Mouse (Mus musculus) thymus, postnatal 10 days (tissue): ENCODE results near the gene Ncor1.
"Not testable (repeated sequence)": the region's sequence is repeated elsewhere in the genome, so short reads cannot be mapped to it uniquely, and the experiment has no call there.

ENCODE experiments used
- DNase-seq, 2 experiments: peaks; one replicate each; pipeline ENCODE4 v3.0.0; 2021; ENCODE audit warnings: low spot score in 2 of 2

Gene Ncor1

DNA sequence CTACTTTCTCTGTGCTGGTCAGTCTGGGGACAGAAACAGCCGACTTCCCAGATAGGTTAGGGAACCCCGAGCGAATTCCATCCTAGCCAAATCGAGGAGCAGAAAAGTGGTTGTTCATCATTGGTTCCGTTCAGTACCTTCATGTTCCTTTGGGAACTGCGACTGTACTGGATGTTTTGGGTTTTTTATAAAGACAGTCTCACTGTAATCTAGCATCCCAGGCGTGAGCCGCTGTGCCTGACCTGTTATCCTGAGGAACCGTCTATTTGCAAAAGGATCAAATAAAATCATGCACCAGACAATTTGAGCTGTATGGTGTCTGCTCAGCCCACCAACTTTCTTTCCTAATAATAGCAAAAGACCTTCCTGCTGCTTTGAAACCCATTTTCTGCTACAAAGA, 439 bp upstream of the Ncor1 start:
- DNase-seq: no peak

DNA sequence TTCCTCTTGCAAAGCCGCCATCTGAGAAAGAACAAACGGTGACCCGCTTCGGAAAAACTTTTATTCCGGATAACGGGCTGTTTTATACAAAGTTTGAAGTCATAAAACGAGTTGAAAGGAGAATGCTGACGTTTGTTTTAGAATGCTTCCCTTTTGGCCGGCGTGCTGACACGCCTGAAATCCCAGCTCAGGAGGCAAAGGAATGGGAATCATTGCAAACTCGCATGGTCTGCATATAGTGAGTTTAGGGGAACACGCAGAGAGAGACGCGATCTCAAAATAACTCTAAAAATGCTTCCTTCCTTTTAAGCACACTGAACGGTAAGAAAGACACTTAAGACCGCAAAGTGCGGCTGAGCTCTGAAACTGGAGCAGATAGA, 460 bp downstream of the Ncor1 start:
- DNase-seq: no peak

DNA sequence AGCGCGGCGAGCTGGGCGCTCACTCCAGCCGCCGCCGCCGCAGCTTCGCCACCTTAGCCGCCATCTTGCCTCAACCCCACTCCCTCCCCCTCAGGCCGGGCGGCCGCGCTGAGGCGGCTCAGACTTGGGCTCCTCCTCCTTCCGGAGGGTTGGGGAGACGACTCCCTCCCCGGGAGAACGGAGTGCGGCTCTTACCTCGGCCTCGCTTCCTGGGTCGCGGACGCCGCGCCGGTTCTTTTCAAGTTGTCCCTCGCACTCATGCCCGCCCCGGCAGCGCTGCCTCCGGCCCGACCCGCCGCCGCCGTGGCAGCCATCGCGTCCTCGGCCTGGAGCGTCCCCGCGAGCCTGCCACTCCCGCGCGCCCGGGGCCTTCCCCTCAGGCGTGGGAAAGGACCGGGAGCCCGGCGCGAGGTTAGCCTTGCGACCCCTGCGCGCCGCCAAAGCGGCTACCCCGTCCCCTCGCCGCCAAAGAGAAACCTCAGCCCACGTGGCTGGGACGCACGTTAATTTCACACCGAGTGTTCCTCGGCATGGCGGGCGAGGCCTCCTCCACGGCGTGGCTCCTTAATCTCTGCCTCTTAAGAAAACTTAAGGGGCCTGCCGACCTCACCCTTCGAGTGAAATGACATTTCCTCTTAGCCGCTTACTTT, 975 bp downstream of the Ncor1 start:
- peak; percentile 91 for DNase-seq

DNA sequence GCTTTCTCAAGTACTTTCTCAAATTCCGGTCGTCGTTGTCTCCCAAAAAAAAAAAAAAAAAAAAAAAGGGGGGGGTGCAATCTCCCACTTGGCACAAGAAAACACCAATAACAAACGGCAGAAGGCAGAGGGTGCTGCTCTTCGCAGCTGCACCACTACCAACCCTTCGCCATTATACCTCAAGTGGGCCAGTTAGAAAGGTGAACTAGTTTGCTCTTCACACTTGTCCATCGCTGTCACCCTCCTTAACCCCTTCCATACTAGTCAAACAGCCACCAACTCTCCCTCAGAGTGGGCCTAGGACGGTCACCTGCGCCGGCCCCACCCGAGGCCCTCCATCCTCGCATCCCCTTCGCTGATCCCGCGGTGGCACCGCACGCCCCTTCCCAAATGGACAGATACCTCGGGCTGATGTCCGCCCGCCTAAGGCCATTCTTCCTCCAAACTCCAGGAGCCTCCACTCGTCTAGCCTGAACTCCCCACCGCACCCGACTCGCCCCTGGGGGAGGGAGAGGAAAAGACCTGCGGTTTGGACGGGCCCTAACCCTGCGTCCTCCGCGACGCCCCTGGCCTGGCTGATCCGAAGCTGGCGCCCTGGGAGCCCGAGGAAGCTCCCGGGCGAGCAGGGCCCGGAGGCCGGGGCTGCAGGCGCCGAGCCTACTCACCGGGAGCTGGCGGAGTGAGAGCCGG, 1.7 kb downstream of the Ncor1 start:
- peak; percentile 35 to 57 for DNase-seq

DNA sequence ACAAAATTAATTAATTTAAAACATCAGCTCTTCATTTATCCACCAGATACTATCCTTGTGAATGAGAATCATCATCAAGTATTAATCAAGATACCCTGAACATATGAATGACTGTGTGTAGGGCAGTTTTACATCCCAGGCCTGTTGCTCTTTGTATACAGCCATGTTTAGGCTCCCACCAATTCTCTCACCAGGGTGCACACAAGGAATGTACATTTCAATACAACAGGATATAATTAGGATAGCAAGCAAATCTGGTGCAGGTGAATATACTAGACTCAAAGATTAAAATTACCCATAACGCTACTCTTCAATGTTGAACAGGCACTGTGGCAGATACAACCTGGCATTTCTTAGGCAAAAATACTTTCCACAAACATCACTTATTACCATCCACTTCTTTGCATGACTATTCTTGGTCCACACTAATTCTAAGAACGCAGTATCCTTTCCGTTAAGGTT, 2.3 kb downstream of the Ncor1 start:
- no peak for DNase-seq

DNA sequence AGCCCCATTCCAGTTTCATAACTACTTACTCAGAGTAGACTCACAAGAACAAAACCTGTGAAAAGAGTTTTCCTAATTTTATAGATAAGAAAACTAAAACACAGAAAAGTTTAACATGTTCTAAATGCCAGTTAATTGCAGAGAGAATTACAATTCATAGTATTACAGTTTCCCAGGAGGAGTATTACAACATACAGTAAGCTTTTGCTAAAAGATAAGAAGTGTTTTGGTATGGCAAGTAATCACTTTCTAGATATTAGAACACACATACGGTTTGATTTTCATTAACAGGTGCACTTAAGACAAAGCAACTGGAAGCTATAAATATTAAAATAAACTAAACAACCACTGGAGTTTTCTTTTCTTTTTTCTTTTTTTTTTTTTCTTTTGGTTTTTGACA, 3.1 kb downstream of the Ncor1 start:
- DNase-seq: no peak

DNA sequence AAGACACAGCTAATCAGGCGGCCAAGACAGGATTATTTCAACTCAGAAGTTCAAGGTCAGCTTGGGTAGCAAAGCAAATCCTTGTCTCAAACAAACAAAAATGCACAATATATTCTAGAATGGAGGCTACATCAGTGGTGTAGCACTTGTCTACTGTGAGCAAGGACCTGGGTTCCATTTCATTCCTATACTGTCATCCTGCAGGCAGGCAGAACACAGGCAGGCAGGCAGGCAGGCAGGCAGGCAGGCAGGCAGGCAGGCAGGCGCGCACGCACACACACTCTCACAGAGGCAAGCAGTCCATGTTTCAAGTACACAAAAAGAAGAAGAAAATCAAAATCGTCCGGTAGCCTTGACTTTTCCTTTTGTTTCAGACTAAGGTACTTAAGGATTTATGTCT, 9.4 kb downstream of the Ncor1 start:
- DNase-seq: no peak

DNA sequence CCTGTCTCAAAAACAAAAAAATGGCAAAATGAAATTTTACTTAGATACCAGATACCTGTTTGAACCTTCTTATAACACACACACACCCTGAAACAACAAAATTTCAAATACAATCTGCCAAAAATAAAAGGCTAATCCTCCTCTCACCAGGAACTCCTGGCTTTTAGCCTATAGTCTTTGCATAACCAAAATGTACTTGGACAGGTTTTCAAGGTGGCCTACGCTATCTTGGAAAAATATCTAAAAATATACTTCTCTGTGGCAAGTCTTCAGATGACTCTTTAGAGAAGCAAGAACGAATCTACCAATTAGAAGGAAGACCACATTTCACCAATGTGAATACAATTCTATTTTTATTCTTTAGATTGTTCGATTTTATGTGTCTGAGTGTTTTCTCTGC, 12.5 kb downstream of the Ncor1 start:
- DNase-seq: no peak

DNA sequence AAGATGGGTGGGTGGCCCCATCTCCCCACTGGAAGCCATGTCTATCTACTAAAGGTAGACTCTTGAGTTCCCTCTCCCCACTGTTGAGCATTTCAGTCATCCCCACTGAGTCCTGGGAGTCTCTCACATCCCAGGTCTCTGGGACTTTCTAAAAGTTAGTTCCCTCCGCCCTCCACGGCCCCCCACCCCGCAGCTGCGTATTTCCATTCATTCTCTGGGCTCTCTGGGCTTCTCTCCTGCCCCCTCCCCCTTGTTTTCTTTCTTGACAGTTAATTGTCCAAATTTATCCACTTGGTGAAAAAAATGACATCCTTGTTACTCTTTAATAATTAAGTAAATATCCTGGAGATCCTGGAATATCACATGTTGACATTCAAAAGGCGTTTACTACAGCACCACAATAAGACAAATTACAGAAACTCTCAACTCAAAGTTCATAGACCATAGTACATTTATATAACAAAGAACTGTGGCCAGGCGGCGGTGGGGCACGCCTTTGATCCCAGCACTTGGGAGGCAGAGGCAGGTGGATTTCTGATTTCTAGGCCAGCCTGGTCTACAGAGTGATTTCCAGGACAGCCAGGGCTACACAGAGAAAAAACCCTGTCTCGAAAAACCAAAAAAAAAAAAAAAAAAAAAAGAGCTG, 17.5 kb downstream of the Ncor1 start:
- no peak for DNase-seq

DNA sequence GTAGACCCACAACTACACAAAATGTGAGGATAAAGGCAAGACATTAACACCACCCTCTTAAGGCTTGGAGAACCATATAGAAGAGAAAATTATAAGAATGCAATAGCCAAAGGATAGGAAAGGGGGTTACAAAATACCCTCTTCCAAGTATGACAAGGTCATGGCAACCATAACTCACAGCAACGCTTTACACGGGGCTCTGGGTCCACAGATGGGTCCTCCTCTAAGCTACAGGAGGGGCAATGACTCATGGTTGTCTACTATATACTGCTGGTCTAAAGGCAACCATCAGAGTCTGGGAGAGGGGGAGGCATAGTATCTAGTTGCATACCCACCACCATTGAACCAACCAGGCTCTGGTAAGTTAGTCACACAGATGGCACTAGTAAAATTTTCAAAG, 26.1 kb downstream of the Ncor1 start:
- DNase-seq: no peak

DNA sequence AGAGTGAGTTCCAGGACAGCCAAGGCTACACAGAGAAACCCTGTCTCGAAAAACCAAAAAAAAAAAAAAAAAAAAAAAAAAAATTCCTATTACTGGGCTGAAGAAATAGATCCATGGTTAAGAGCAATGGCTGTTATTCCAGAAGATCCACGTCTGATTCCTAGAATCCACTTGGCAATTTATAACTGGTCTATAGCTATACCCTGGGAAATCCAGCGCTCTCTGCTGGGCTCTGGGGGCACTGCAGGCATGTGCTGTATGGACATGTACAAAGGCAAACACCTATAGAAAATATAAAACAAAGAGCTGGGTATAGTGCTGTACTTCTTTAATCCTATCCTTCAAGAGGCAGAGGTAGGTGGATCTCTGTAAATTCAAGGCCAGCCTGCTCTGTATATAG, 31.2 kb downstream of the Ncor1 start:
- peak; percentile 7 to 50 for DNase-seq

DNA sequence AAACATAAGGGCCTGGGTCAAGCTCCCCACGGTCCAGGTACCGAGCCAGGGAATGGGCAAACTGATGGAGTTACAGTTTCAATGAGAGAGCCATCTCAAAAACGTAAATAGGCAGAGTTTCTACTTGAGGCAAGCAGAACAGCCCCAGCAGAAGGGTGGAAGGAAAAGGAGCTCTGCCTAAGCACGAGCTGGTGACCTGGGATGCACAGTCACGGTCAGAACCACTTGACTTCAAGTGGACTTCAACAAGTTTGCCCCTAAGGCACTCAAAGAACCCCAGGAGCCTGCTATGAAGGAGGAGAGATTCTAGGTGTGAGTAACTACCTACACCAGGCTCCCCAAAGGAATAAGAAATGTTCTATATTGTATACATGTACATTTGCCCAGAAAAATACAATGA, 32.1 kb downstream of the Ncor1 start:
- no peak for DNase-seq

DNA sequence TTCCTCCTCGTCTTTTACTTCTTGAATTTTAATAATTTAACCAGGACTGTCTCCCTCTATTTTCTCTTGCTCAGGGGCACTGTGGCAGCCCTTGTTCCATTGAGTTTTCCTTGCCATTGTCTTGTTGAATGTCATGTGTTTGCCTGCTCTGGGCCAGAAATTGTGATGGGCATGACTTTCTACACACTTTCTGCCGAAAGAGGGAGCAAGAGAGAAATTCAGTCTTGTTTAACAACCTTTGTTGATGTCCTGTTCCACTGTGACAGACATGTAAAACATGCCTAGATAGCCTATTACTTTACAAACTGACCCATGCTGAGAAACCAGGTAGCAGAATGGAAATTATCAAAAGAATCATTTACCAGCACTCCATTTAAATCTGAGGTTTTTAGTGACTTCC, 33.8 kb downstream of the Ncor1 start:
- no peak for DNase-seq

DNA sequence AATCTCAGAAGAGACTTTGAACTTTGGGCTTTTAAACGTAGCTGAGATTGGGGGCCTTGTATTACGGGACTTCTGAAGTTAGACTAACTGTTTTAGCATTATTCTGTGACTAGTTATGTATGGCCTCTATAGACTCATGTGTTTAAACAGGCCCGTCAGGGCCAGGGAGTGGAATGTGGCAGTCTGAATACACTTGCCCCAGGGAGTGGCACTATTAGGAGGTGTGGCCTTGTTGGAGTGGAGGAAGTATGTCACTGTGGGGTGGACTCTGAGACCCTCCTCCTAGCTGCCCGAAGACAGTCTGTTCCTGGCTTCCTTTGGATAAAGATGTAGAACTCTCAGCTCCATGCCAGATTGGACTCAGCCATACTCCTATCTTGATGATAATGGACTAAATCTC, 43.3 kb downstream of the Ncor1 start:
- DNase-seq: no peak

DNA sequence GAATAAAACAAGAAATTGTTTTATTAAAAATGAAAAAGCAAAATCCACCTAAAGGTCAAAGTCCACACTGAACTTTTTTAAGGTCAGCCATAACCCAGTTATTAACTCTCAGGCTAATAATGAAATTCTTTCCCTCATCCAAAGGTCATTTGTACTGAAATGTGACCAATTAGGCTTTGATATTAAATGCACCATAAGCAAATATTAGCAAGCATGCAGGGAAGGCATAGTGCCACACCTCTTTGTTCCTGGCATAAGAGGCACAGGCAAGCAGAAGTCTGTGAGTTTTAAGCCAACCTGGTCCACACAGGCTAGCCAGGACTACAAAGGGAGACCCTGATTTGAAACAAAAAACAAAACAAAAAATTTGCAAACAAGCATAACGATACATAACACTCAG, 48.7 kb downstream of the Ncor1 start:
- no peak for DNase-seq

DNA sequence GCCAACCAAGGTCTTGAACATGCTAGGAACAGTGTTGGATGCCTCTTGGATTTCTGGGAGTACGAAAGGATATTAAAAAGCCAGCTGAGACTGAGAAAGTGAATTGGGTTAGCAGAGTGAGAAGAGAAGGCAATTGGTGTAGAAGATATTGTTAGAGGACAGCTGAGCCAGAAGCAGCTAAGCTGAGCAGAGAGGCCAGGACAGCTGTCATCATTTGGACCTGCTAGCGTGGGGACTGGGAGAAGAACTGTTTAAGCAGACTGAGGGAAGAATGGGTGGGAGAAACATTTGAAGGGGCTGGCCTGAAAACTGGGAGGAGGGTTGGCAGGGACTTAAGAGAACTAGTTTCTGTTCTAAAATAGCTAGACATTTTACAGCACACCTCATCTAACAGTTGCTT, 49.5 kb downstream of the Ncor1 start:
- DNase-seq: no peak

DNA sequence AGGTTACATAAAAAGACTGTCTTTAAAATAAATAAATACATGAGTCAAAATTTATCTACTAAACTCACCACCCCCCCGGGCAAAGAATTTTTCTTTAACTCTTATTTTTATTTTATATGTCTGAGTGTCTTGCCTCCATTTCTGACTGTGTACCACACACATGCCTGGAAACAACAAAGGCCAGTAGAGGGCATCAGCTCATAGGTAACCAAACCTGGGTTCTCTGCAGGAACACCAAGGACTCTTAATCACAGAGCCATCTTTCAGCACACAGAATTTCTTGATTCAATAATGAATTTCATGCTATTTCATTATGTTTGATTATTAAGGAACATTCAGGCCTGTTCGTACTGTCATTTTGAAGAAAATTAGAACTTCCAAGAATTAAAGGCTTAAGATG, 61.9 kb downstream of the Ncor1 start:
- peak in 1 of 2 experiments; percentile 54 for DNase-seq

DNA sequence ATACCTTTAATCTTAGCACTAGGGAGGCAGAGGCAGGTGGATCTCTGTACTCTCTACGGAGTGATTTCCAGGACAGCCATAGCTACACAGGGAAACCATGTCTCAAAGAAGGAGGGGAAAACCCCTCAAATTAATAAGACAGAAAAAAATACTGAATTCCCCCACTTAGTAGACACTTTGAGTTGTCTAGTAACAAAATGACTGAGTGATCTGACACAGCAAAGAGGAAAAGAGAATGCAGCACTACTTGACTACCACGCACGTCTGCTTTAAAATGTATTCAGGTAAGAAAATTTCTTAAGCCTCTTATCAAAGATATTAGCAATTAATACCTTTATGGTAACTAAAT, 70.0 kb downstream of the Ncor1 start:
- DNase-seq: no peak

DNA sequence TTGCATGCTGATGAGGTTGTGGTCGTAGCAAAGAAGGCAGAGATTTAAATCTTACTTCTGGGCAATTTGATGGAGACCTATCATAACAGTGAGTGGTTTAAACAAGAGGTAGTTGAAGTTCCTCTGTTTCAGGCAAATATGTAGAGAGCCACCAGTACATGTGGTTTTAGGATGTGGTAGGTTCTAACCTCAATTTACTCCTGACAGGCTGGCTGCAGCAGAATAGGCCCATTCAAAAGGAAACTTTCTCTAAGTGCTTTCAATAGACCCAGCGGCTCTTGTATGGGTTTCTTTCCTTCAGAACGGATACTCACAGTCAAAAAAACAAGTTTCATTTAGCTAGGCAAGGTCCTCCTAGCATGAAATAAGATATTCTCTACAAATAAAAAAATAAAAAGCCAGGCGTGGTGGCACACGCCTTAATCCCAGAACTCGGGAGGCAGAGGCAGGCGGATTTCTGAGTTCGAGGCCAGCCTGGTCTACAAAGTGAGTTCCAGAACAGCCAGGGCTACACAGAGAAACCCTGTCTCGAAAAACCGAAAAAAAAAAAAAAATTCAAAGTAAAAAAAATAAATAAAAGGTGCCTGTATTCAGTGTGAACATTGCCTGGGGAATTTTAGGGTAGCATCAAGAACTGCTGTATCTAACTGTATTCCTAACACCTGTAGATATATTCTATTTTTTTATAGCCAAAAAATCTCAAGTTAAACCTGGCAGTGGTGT, 70.6 kb downstream of the Ncor1 start:
- DNase-seq: no peak

DNA sequence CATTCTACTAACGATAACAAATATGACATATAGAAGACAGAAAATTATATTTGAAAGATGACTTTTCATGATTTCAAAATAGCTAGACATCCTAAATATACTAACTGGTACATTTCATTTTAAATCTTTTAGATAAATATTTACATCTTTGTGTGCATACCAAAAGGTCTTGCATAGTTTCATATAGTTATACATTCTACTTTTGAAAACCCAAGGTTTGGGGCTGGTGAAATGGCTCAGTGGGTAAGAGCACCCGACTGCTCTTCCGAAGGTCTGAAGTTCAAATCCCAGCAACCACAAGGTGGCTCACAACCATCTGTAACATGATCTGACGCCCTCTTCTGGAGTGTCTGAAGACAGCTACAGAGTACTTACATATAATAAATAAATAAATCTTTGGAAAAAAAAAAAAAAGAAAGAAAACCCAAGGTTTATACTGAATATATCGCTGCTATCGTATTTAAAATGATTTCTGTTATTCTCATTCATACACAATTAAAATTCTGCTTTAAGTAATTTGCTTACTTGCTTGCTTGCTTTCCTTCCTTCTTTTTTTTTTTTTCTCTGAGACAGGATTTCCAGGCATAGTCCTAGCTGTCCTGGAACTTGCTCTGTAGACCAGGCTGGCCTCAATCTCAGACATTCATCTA, 81.0 kb downstream of the Ncor1 start:
- not testable (repeated sequence) for DNase-seq

DNA sequence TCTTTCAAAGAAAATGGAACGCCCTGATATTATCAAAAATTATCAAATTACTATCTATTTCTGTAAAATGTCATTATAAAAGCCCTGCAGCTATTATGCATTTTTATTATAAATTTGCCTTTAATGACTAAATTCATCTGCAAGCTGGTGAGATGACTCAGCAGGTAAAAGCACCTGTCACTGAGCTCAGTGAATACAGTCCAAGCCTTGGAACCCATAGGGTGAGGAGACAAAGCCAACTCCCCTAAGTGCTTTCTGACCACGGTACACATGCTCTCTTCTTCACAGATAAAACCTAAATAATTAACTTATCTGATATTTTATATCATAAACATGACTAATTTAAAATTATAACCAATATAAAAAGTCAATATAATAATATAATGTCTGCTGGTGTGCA, 86.6 kb downstream of the Ncor1 start:
- DNase-seq: no peak

DNA sequence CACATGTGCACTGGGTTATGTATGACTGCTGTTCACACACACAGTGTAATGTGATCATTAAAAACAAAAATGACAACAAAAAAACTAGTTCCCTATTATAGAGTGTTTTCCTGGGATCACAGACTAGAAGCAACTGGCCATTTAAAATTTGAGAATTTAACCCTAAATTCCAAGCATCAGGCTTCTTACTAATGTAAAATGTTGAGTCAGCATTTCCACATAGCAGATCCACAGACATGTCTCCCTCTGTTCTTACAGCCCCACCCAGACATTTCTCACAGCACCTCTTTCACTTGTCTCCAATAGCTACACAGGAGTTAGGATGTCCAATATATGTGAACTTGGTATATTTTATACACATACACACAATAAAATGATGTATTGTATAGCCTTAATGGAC, 88.4 kb downstream of the Ncor1 start:
- DNase-seq: no peak
